Mouse (Mus musculus) stomach, postnatal 0 days (tissue): ENCODE measurements at regions not wholly inside any gene's neighbourhood (a gene's known extent, or its start where the extent isn't known, plus 50 kb on each side); places are given as distances from the start of the nearest gene placed in this dataset.

Experiments used
- ATAC-seq: fragments of 200-750 bp; cut with Nextera tagmentation; 2 replicates; pipeline ENCODE4 v1.8.0; 2017; ENCODE audit not compliant: low FRiP score, low TSS enrichment
- DNase-seq: peaks from one replicate; pipeline ENCODE4 v3.0.0-alpha.2; 2016; ENCODE audit warnings: low spot score
- H3K27ac ChIP-seq: fragments of 300-500 bp; sonication (generic); replicated peaks from 2 replicates; pipeline ENCODE4 v1.5.1; 2014; ENCODE audit warnings: mild to moderate bottlenecking, control low read depth
- H3K27me3 ChIP-seq: fragments of 300-500 bp; sonication (generic); 2 replicates; pipeline ENCODE4 v1.6.1; 2014; ENCODE audit warnings: low read length; ENCODE audit not compliant: control insufficient read depth, insufficient read depth
- H3K36me3 ChIP-seq: fragments of 300-500 bp; sonication (generic); 2 replicates; pipeline ENCODE4 v1.6.1; 2014; ENCODE audit warnings: low read length, mixed read lengths; ENCODE audit not compliant: control insufficient read depth, insufficient read depth
- H3K4me1 ChIP-seq: fragments of 300-500 bp; sonication (generic); replicated peaks from 2 replicates; pipeline ENCODE4 v1.6.1; 2014; ENCODE audit warnings: antibody characterized with exemption; ENCODE audit not compliant: control insufficient read depth, insufficient read depth
- H3K4me2 ChIP-seq: fragments of 300-500 bp; sonication (generic); replicated peaks from 2 replicates; pipeline ENCODE4 v1.6.1; 2014; ENCODE audit warnings: low read depth, mild to moderate bottlenecking, control low read depth, moderate library complexity
- H3K4me3 ChIP-seq: fragments of 300-500 bp; sonication (generic); 2 replicates; pipeline ENCODE4 v1.5.1; 2014; ENCODE audit warnings: low read depth, low read length, control low read depth
- H3K9ac ChIP-seq: fragments of 300-500 bp; sonication (generic); 2 replicates; pipeline ENCODE4 v1.6.1; 2014; ENCODE audit warnings: mild to moderate bottlenecking, low read length, control low read depth, mixed read lengths
- H3K9me3 ChIP-seq: fragments of 300-500 bp; sonication (generic); 2 replicates; pipeline ENCODE4 v1.6.1; 2016; ENCODE audit warnings: low read length; ENCODE audit not compliant: control insufficient read depth
- CTCF ChIP-seq: IDR thresholded peaks from 2 replicates; pipeline ENCODE4 v1.5.1; 2016; ENCODE audit warnings: antibody characterized with exemption, low read depth, mild to moderate bottlenecking, moderate library complexity
- EP300 ChIP-seq: optimal IDR thresholded peaks from 2 replicates; pipeline ENCODE3; 2016; ENCODE audit warnings: antibody characterized with exemption
- WGBS: fragments of 180-500 bp; shearing (Covaris S2); extraction: QIAGEN DNeasy Blood & Tissue Kit; methylation state at CpG from one replicate; pipeline ENCODE4 v1.1.7; 2014; 5-methylcytosine and 5-hydroxymethylcytosine counted together

DNA sequence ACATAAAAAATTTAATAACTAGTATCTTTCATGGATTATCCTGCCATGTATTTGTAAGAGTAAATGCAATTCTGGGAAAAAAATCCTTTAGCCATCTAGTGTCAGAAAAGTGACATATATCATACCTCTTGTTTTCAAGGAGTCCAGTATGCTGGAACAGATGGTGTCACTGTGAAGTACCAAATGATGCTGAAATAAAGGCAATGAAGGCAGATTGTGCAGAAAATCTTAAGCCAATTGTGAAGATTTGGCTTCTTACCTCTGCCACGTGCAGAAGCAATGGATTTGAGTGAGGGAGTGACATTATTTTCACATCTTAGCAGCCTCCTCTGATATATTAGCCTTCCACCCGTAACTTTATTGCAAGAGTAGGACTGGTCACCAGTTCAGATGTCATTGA lies 306.5 kb upstream of the Kynu start:
- WGBS, result 62% methylated on average over 2 of the region's 2 CpGs
- no peak for TF ChIP-seq CTCF
- TF ChIP-seq EP300, result no peak
- no peaks in the 10 kb centered on the region for H3K27me3 ChIP-seq

DNA sequence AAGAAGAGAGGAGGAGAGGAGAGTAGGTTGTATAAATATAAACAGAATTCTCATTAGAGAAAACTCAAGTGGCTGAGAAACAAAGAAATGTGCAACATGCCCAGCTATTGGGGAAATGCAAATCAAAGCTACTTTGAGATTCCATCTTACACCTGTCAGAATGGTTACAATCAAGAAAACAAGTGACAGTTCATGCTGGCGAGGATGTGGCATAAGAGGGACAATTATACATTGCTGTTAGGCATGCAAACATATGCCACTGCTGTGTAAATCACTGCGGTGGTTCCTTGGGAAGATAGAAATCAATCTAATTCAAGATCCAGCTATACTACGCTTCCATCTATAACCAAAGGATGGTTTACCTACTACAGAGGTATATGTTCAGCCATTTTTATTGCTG lies 300.4 kb upstream of the Kynu start:
- no peaks in the 10 kb centered on the region for H3K9me3 ChIP-seq
- H3K4me3 ChIP-seq, result no peak overlapping the region
- no peaks in the 10 kb centered on the region for H3K36me3 ChIP-seq
- ATAC-seq (no peak), DNase-seq (no peak)
- no peak overlapping the region for H3K4me2 ChIP-seq
- TF ChIP-seq CTCF (no peak), EP300 (no peak)
- WGBS, result 79% methylated on average over 3 of the region's 3 CpGs
- no peaks in the 10 kb centered on the region for H3K27me3 ChIP-seq
- no peaks in the 10 kb centered on the region for H3K4me1 ChIP-seq
- no peak overlapping the region for H3K9ac ChIP-seq
- H3K27ac ChIP-seq, result no peak overlapping the region

More for the DNA sequence above, 306.5 kb upstream of the Kynu start:
- DNase-seq, result no peak
- no peaks in the 10 kb centered on the region for H3K4me1 ChIP-seq
- H3K27ac ChIP-seq, result no peak overlapping the region
- no peak overlapping the region for H3K9ac ChIP-seq
- no peak overlapping the region for H3K4me3 ChIP-seq
- no peak overlapping the region for H3K4me2 ChIP-seq
- no peak for ATAC-seq
- no peaks in the 10 kb centered on the region for H3K9me3 ChIP-seq
- no peaks in the 10 kb centered on the region for H3K36me3 ChIP-seq

GRCm38 (mm10) chr2:43270802-43271201 lies 284.3 kb upstream of the Kynu start:
- WGBS, result 88% methylated on average over 1 of the region's 1 CpGs
- Histone ChIP-seq H3K27ac (no peak overlapping the region), H3K4me1 (no peaks in the 10 kb centered on the region), H3K27me3 (no peaks in the 10 kb centered on the region), H3K9me3 (no peaks in the 10 kb centered on the region), H3K4me3 (no peak overlapping the region), H3K36me3 (no peaks in the 10 kb centered on the region), H3K9ac (no peak overlapping the region), H3K4me2 (no peak overlapping the region)
- DNase-seq, result no peak
- ATAC-seq, result no peak
- peak; percentile 27 for TF ChIP-seq CTCF
- TF ChIP-seq EP300, result no peak

- no peak overlapping the region for H3K4me2 ChIP-seq
- no peaks in the 10 kb centered on the region for H3K4me1 ChIP-seq
- H3K9me3 ChIP-seq, result no peaks in the 10 kb centered on the region
- H3K4me3 ChIP-seq, result no peak overlapping the region
- 69% methylated on average over 9 of the region's 9 CpGs for WGBS
- no peaks in the 10 kb centered on the region for H3K27me3 ChIP-seq
- no peak for TF ChIP-seq CTCF
- no peak for TF ChIP-seq EP300
- DNase-seq (no peak), ATAC-seq (no peak)
- H3K27ac ChIP-seq, result no peak overlapping the region
- H3K9ac ChIP-seq, result no peak overlapping the region
- H3K36me3 ChIP-seq, result no peaks in the 10 kb centered on the region
Measured at GRCm38 (mm10) chr2:43272080-43272479, 283.0 kb upstream of the Kynu start.

DNA sequence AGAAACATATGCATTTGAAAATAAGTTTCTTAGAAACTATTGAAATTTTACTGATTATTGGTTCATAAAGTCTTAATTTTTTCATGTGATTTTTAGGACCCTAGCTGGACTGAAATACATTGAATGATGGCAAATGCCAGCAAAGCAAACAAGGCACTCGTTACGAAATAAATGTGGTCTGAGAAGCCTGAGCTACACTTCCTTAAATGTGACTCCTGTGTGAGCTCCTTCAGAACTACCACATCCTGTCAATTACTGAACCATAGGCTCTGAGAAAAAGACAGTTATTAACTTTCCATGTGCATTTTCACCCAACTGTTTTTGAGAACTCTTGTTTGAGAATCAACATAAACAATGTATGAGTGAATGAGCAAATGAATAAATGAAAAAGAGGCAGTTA lies 281.1 kb upstream of the Kynu start:
- no peaks in the 10 kb centered on the region for H3K36me3 ChIP-seq
- H3K4me2 ChIP-seq, result no peak overlapping the region
- 66% methylated on average over 2 of the region's 2 CpGs for WGBS
- no peak for TF ChIP-seq CTCF
- TF ChIP-seq EP300, result no peak
- DNase-seq (no peak), ATAC-seq (no peak)
- no peak overlapping the region for H3K9ac ChIP-seq
- no peaks in the 10 kb centered on the region for H3K4me1 ChIP-seq
- H3K27me3 ChIP-seq, result no peaks in the 10 kb centered on the region
- H3K4me3 ChIP-seq, result no peak overlapping the region
- no peak overlapping the region for H3K27ac ChIP-seq
- H3K9me3 ChIP-seq, result no peaks in the 10 kb centered on the region

- ATAC-seq (no peak), DNase-seq (no peak)
- no peak overlapping the region for H3K4me2 ChIP-seq
- H3K27ac ChIP-seq, result no peak overlapping the region
- 77% methylated on average over 2 of the region's 2 CpGs for whole genome bisulfite sequencing
- H3K36me3 ChIP-seq, result no peaks in the 10 kb centered on the region
- H3K27me3 ChIP-seq, result no peaks in the 10 kb centered on the region
- no peak overlapping the region for H3K4me3 ChIP-seq
- no peak for TF ChIP-seq EP300
- TF ChIP-seq CTCF, result no peak
- H3K9ac ChIP-seq, result no peak overlapping the region
- H3K4me1 ChIP-seq, result no peaks in the 10 kb centered on the region
- H3K9me3 ChIP-seq, result no peaks in the 10 kb centered on the region
Measured at GRCm38 (mm10) chr2:43295801-43296200, 259.3 kb upstream of the Kynu start.
